Mouse (Mus musculus) thymus, adult 2 months (tissue): ENCODE results near the gene Dagla.

Source experiments
- CTCF ChIP-seq: fragments of 200-500 bp; IDR thresholded peaks from 2 replicates; pipeline ENCODE4 v1.5.1; 2012; ENCODE audit warnings: mild to moderate bottlenecking, control low read depth, low read length, moderate library complexity, borderline replicate concordance; ENCODE audit not compliant: control insufficient read depth, poor library complexity, insufficient read depth; ENCODE audit errors: extremely low read depth
- POLR2A ChIP-seq: fragments of 200-500 bp; IDR thresholded peaks from 2 replicates; pipeline ENCODE4 v1.6.1; 2012; ENCODE audit warnings: mild to moderate bottlenecking, low read length, control low read depth, moderate library complexity; ENCODE audit not compliant: control insufficient read depth, poor library complexity, insufficient read depth; ENCODE audit errors: extremely low read depth

- TF ChIP-seq CTCF, result no peak
- TF ChIP-seq POLR2A, result no peak
Observed at GRCm38 (mm10) chr19:10317358-10317757, 12.7 kb upstream of the Dagla start.
